Mouse (Mus musculus) bone marrow, adult 2 months (tissue): ENCODE data around the gene Wasf2.

Experiments used
- CTCF ChIP-seq: fragments of 200-500 bp; IDR thresholded peaks from 2 replicates; pipeline ENCODE4 v1.5.1; 2011; ENCODE audit warnings: low read length, control low read depth; ENCODE audit not compliant: control insufficient read depth, insufficient read depth
- POLR2A ChIP-seq: fragments of 200-500 bp; IDR thresholded peaks from 2 replicates; pipeline ENCODE4 v1.6.1; 2011; ENCODE audit warnings: low read depth, mild to moderate bottlenecking, control low read depth, low read length, borderline replicate concordance; ENCODE audit not compliant: control insufficient read depth

- TF ChIP-seq CTCF (no peak), POLR2A (no peak)
These were observed 42.5 kb upstream of the Wasf2 start for GRCm38 (mm10) chr4:133087835-133088234.
